Mouse (Mus musculus) ES-CJ7 (cell line): ENCODE results near the gene Oser1.

ENCODE experiments used
- DNase-seq: peaks from one replicate; pipeline ENCODE4 v3.0.0; 2011; ENCODE audit warnings: low read depth, low spot score

Oser1 gene

DNA sequence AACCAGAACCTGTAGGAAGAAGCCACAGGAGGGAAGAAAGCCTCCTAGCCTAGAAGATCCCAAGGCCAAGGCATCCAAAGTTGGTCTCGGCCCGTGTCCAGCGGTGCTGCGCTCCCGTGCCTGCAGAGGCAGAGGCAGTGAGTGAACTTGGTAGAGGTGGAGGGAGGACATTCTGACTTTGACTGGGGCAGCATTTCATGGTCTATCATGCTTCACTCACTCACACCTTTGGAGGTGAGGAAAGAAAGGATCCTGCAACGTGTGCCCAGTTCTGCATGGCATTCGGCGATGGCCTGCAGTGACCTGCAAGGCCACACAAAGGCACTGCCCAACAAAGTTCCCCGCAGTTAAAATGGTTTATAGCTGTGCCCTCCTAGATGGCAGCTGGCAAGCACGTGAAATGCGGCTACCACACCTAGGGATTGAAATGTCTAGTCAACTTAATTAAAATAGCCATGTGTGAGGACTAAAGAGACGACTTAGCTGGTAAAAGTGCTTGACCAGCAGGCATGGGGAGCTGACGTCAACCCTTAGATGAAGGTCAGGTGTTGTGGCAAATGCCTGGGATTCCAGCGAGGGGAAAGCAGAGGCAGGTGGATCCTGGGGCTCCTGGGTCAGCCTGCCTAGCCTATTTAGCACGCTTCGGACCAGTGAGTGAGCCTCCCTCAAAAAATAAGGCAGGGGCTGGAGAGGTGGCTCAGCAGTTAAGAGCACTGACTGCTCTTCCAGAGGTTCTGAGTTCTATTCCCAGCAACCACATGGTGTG is 63.5 kb downstream of the Oser1 start:
- no peak for DNase-seq

DNA sequence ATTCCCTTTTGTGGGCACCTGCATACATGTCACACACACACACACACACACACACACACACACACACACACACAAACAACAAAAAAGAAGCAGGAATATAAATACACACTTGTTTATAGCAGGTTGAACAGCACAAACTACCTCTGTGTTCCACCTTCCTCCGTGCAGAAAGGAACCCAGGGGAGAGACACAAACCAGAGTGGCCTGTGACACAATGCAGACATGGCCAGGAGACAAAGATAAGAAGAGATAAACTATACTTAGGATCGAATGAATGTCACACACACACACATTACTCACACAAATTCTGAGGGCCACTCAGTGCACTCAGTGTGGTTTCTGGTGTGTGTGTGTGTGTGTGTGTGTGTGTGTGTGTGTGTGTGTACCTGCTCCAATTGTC is 65.2 kb downstream of the Oser1 start:
- DNase-seq = no peak

DNA sequence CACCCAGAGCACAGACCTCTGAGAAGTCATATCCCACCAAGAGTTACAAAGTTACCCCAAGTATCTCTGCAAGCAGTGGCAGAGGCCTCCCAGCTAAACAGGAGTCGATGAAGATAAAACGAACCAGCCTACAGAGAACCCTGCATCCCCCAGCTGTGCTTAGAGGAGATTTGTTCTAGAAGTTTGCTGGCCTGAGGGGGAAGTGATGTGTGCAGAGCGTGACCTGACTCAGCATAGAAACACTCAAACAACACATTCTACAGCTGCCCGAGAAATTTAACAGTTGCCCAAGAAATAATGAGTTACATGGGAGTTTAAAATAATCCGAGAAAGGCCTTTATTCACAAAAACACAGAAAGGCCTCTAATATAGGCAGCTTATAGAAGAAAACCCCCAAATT is 65.8 kb downstream of the Oser1 start:
- DNase-seq = no peak

DNA sequence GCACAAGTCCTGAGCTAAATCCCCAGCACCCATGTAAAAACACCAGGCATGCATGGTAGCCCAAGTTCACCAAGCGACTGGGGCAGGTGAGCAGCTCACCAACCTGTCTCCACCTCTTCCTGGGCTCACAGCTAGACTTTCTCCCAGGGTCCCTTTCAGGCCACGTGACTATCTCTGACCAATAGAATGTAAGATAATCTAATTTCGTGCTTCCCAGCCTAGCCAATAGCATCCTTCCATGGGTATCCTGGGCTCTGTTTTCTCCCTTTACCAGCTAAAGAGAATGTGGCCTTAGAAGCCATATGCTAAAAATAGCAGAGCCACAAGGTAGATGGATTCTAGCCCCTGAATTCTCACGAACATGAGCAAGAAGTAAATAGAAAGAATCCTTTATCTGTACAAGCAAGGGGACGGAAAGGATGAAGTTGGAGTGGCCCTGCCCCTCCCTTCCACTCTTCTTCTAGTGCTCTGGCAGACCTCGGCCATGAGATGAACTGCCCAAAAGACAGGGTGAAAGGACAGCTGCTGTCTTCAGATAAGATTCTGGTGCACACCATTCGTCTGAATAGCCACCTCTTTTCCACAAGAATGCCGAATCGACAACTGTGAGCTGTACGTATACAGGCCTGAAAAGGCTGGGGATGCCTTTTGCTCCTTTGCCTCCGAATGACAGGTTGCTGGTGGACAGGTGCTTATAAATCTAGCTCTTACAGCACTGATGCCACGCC is 68.2 kb downstream of the Oser1 start:
- no peak for DNase-seq
